Mouse (Mus musculus) lung, embryonic 16.5 days (tissue): ENCODE results near the gene Tmem168. TPM values are rescaled to one million over a fixed set of nuclear protein-coding genes. Genes with fewer than 3 reads are reported as not detected.

Source experiments
- ATAC-seq: fragments of 200-750 bp; cut with Nextera tagmentation; 2 replicates; pipeline ENCODE4 v1.8.0; 2017; ENCODE audit warnings: low read depth, mild to moderate bottlenecking, moderate library complexity
- H3K27ac ChIP-seq: fragments of 300-500 bp; sonication (generic); 2 replicates; pipeline ENCODE4 v1.5.1; 2014; ENCODE audit warnings: mild to moderate bottlenecking, control low read depth, low read length
- H3K27me3 ChIP-seq: fragments of 300-500 bp; sonication (generic); 2 replicates; pipeline ENCODE4 v1.6.1; 2014; ENCODE audit warnings: low read depth, low read length, mixed read lengths; ENCODE audit not compliant: control insufficient read depth, insufficient read depth
- H3K36me3 ChIP-seq: fragments of 300-500 bp; sonication (generic); 2 replicates; pipeline ENCODE4 v1.6.1; 2014; ENCODE audit warnings: low read length; ENCODE audit not compliant: control insufficient read depth, insufficient read depth
- H3K4me1 ChIP-seq: fragments of 300-500 bp; sonication (generic); replicated peaks from 2 replicates; pipeline ENCODE4 v1.6.1; 2014; ENCODE audit warnings: low read length, mixed read lengths; ENCODE audit not compliant: control insufficient read depth, insufficient read depth
- H3K4me2 ChIP-seq: fragments of 300-500 bp; sonication (generic); 2 replicates; pipeline ENCODE4 v1.6.1; 2014; ENCODE audit warnings: low read depth, low read length, control low read depth
- H3K4me3 ChIP-seq: fragments of 300-500 bp; sonication (generic); 2 replicates; pipeline ENCODE4 v1.5.1; 2014; ENCODE audit warnings: mild to moderate bottlenecking, low read length, control low read depth
- H3K9ac ChIP-seq: fragments of 300-500 bp; sonication (generic); 2 replicates; pipeline ENCODE4 v1.6.1; 2014; ENCODE audit warnings: low read length, control low read depth
- H3K9me3 ChIP-seq: fragments of 300-500 bp; sonication (generic); 2 replicates; pipeline ENCODE4 v1.6.1; 2016; ENCODE audit warnings: low read length; ENCODE audit not compliant: control insufficient read depth
- WGBS: fragments of 180-500 bp; shearing (Covaris S2); extraction: QIAGEN DNeasy Blood & Tissue Kit; methylation state at CpG from one replicate; pipeline ENCODE4 v1.1.7; 2014; 5-methylcytosine and 5-hydroxymethylcytosine counted together
- polyA plus RNA-seq: library from polyadenylated mRNA; unstranded; fragments of >200 nt; fragmentation: Nextera tagmentation; extraction: Ambion mirVana; gene quantifications from 2 replicates; pipeline ENCODE4 v1.2.1, GENCODE M21; 2015

The Tmem168 gene
- polyA plus RNA-seq, 1 experiment from 2014 or later, result 48.0 TPM

DNA sequence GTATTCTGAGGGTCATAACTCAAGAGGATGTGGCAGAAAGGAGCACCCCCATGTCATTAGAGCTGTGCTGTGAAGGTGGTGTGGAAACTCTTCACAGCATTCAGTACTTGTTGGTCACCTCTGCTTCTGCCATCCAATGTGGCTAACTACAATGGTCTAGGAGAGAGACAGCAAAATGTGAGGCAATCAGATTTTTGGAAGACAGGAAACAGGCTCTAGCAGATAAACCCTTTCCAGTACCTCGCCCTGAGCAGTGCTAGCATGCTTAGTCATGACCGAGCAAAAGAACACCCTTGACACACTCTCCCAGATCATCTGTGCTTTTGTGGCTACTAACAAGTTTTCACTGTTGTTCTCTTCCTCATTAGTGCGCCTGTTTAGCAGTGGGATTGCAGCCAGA is 9.2 kb upstream of the Tmem168 start:
- Histone ChIP-seq H3K9ac (no peak overlapping the region), H3K27ac (no peak overlapping the region), H3K36me3 (no peaks in the 10 kb centered on the region), H3K27me3 (no peaks in the 10 kb centered on the region), H3K4me3 (no peak overlapping the region), H3K4me1 (no peaks in the 10 kb centered on the region), H3K9me3 (no peaks in the 10 kb centered on the region), H3K4me2 (no peak overlapping the region)
- ATAC-seq, result no peak
- WGBS, result 86% methylated on average over 3 of the region's 3 CpGs

DNA sequence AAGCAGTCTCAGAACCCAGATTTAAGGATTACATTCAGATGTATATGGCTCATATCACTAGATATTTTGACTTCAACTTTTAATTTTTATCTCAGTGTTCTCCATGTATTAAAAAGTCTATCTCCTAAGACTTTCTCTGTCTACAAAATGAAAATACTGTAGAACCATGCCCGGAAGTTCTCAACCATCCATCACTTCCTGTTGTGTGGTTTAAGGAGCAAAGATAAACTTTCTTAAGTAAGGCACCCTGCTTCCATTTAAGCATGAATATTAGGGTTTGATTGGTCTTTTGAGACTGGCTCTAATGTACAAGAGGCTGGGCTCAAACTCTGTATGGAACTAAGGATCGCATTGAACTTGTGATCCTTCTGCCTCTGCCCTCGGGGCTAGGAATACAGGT is 6.7 kb upstream of the Tmem168 start:
- H3K27me3 ChIP-seq, result no peaks in the 10 kb centered on the region
- no peak overlapping the region for H3K9ac ChIP-seq
- H3K4me3 ChIP-seq, result no peak overlapping the region
- no peak overlapping the region for H3K4me2 ChIP-seq
- no peaks in the 10 kb centered on the region for H3K36me3 ChIP-seq
- ATAC-seq, result no peak
- H3K9me3 ChIP-seq, result no peaks in the 10 kb centered on the region
- no peak overlapping the region for H3K27ac ChIP-seq
- no peaks in the 10 kb centered on the region for H3K4me1 ChIP-seq
- WGBS, result 79% methylated on average over 3 of the region's 3 CpGs

DNA sequence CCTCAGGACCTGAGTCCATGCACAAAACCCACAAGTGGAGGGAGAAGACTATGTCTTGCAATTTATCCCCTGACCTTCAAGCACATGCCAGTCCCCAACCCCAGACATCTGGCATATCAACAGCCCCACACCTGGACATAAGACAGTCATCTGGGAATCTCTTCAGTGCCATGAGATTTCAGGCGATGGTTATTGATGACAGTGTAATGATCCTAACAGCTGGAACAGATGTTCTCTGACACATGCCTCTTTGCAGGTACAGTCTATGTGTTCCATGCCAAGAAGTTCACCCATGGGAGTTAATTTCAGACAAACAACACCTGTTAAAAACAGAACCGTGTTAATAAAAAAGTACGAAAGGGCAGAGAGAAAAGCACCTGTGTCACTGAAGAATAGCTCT is 5.8 kb upstream of the Tmem168 start:
- H3K4me1 ChIP-seq, result no peaks in the 10 kb centered on the region
- H3K27ac ChIP-seq, result no peak overlapping the region
- no peaks in the 10 kb centered on the region for H3K36me3 ChIP-seq
- H3K4me3 ChIP-seq, result no peak overlapping the region
- no peaks in the 10 kb centered on the region for H3K27me3 ChIP-seq
- H3K9ac ChIP-seq, result no peak overlapping the region
- no peaks in the 10 kb centered on the region for H3K9me3 ChIP-seq
- no peak overlapping the region for H3K4me2 ChIP-seq
- no peak for ATAC-seq
- WGBS, result 79% methylated on average over 3 of the region's 3 CpGs

DNA sequence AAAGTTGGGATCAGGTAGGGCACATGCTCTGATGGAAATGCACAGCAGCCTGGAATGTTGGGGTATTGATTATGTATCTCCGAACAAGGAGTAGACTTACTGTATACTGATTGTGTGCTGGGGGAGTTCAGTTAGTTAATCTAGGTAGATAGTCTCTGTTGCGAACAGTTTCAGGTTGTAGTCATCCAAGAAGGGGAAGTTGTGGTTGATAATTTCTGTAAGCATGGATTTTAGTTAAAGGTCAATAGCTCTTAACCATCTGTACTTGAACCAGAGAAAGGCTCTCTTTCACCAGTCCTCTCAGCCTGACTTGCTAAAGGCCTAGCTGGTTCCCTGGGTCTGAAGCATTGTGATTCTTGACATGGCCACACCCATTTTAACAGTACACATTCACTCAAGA is 3.0 kb upstream of the Tmem168 start:
- no peaks in the 10 kb centered on the region for H3K36me3 ChIP-seq
- H3K27ac ChIP-seq, result no peak overlapping the region
- no peaks in the 10 kb centered on the region for H3K27me3 ChIP-seq
- H3K4me1 ChIP-seq, result peaks cover 7% of the 10 kb centered on the region
- 81% methylated on average over 2 of the region's 2 CpGs for whole genome bisulfite sequencing
- no peak overlapping the region for H3K4me2 ChIP-seq
- no peak for ATAC-seq
- no peaks in the 10 kb centered on the region for H3K9me3 ChIP-seq
- H3K9ac ChIP-seq, result no peak overlapping the region
- no peak overlapping the region for H3K4me3 ChIP-seq

DNA sequence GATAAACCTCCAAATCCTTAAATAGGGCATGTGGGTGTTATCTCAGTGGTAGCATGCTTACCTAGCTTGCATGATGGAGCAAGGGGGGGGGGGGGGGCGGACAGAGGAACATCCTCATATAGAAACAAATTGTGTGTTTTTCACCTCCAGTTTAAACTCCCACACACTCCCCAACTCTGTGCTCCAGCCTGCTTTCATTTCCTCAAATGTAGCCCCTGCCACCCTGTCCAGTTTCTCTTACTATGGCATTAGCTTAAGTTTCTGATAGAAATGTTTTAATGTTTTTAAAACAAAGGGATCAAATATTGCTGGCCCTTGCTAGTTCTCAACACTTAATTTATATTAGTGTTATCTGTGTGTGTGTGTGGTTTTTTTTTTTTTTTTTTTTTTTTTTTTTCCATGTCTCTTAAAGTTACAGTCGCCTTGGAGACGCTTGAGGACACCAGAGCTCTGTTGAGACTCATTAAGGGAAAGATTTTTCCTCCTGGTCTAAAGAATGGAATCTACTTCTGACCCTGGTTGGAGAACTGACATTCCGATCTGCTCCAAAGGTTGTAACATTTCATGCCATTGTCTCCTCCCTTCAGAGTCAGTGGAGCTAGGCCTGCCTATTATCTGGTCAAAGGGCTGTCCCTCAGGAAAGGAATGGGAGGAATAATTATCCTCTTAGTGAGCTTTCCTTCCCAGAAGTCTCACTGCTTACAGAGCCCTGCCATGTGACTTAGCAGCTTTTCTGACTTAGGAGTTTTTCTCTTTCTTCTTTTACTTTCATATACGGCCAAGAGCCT is 1.6 kb upstream of the Tmem168 start:
- H3K9me3 ChIP-seq, result no peaks in the 10 kb centered on the region
- no peaks in the 10 kb centered on the region for H3K27me3 ChIP-seq
- no peaks in the 10 kb centered on the region for H3K36me3 ChIP-seq
- 71% methylated on average over 5 of the region's 5 CpGs for WGBS
- H3K4me3 ChIP-seq, result no peak overlapping the region
- no peak overlapping the region for H3K27ac ChIP-seq
- peaks cover 7% of the 10 kb centered on the region for H3K4me1 ChIP-seq
- H3K9ac ChIP-seq, result no peak overlapping the region
- H3K4me2 ChIP-seq, result no peak overlapping the region
- no peak for ATAC-seq

DNA sequence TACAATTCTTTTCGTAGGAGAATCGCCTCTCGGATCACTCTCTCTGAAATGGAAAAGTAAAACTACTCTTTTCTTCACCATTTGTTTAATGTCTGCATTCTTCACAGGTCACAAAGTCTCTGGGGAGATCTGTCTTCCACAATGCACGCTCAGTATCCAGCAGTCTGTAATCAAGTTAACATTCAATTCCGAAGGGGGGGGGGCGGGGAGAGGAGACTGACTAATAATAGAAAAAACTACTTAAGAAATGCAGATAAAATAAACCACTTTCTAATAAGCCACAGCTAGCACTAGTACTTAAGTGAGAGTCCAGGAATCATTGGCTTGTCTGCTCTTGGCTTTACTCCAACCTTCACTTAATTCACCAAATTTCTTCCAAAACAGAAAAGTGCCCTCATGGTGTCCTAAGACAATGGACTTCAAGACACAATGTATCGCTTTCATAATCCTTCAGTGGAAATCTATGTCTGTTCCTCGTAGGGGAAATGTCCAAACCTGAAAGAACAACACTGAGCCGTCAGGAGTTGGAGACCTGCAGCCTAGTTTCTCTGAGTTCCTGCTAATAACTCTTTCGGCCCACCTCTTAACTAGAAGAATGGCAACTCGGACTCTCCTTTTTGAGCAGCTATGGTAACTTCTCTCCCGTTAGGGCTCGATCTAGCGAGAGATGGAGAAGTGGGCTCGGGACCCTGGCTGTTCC is 829 bp downstream of the Tmem168 start:
- H3K27ac ChIP-seq, result peak overlapping the region; percentile 94
- H3K4me3 ChIP-seq, result peak overlapping the region; percentile 70
- peaks cover 7% of the 10 kb centered on the region for H3K4me1 ChIP-seq
- WGBS, result 6% methylated on average over 15 of the region's 15 CpGs
- no peak; the same call in 1 of the 2 replicates for ATAC-seq
- H3K9me3 ChIP-seq, result no peaks in the 10 kb centered on the region
- peak overlapping the region; percentile 85 for H3K9ac ChIP-seq
- H3K4me2 ChIP-seq, result peak overlapping the region; percentile 63
- H3K27me3 ChIP-seq, result no peaks in the 10 kb centered on the region
- H3K36me3 ChIP-seq, result peaks cover 7% of the 10 kb centered on the region; the same call in 1 of the 2 replicates

DNA sequence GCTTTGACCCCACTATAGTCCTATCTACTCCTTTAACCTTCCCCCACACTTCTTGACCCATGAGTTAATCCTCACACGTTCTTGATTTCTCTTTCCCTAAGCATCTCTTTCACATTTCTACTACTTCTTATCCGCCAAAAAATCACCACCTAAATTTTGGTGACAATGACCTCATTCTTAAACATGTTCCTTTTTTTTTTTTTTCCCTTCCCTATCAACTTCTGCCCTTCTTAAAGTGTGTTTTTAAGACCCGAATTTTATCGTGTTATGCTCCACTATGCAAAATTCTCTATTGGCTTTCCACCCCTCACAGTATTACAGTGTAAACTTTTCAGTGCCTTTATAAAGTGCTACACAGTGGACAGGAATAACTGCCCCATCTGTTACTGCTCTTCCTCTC is 1.5 kb downstream of the Tmem168 start:
- peak overlapping the region; percentile 63 for H3K4me2 ChIP-seq
- no peak overlapping the region for H3K27ac ChIP-seq
- no peaks in the 10 kb centered on the region for H3K27me3 ChIP-seq
- no peak for ATAC-seq
- no peak overlapping the region for H3K9ac ChIP-seq
- WGBS, result 61% methylated on average over 4 of the region's 4 CpGs
- no peaks in the 10 kb centered on the region for H3K9me3 ChIP-seq
- H3K4me3 ChIP-seq, result peak overlapping the region; percentile 70
- peaks cover 7% of the 10 kb centered on the region; the same call in 1 of the 2 replicates for H3K36me3 ChIP-seq
- H3K4me1 ChIP-seq, result peaks cover 7% of the 10 kb centered on the region

DNA sequence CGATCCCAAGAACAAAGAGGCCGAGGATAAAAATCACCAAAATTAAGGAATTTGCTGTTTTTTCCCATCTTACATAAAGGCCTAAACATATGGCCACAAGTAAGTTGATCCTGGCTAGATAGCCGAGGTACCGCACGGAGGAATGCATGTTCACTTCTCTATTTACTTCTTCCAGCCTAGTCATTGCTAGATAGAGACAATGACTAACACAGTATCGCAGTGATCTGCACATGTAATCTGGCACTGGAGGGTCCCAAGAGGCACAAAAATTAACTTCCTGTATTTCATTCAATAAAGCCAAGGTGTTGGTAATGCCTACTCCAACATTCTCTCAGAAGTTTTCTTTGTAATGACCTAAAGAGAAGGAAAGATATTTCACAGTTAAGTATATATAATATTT is 4.8 kb downstream of the Tmem168 start:
- 93% methylated on average over 6 of the region's 6 CpGs for WGBS
- no peak for ATAC-seq
- H3K9me3 ChIP-seq, result no peaks in the 10 kb centered on the region
- peaks cover 5% of the 10 kb centered on the region for H3K4me1 ChIP-seq
- H3K9ac ChIP-seq, result no peak overlapping the region
- H3K27ac ChIP-seq, result no peak overlapping the region
- no peaks in the 10 kb centered on the region for H3K27me3 ChIP-seq
- no peak overlapping the region for H3K4me2 ChIP-seq
- H3K4me3 ChIP-seq, result no peak overlapping the region
- H3K36me3 ChIP-seq, result peaks cover 7% of the 10 kb centered on the region; the same call in 1 of the 2 replicates

DNA sequence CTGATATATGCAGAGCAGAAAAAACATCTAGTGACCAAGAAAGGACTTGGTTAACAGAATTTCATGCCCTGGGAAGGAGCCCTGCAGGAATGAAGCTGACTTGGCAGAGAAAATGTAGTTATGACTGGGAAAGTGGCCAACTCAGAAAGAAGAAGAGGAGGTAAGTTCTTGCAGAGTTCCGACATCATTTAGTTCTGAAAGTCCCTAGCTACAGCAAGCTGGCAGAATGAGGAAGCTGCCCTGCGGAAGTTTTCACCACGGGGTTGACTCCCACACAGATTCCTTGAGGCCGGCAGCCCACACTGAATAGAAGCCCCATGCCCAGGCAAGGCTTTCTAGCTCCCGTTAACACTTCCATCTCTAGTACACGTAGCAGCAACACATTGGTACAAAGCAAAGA is 6.3 kb downstream of the Tmem168 start:
- WGBS, result 54% methylated on average over 6 of the region's 6 CpGs
- Histone ChIP-seq H3K27ac (no peak overlapping the region), H3K9me3 (no peaks in the 10 kb centered on the region), H3K4me3 (no peak overlapping the region), H3K9ac (no peak overlapping the region), H3K36me3 (peaks cover 10% of the 10 kb centered on the region; the same call in 1 of the 2 replicates), H3K27me3 (no peaks in the 10 kb centered on the region), H3K4me1 (peaks cover 4% of the 10 kb centered on the region), H3K4me2 (no peak overlapping the region)
- 0 out of 2 replicates have a peak, but pooled peaks have one; percentile 38 for ATAC-seq
